Mouse (Mus musculus): ENCODE measurements around the gene Egfl6. TPM values are rescaled to one million over a fixed set of nuclear protein-coding genes. Genes with fewer than 3 reads are reported as not detected.
A peak's percentile ranks its signal among the peaks of the same experiment; 100 is the strongest.
"Not testable (repeated sequence)": the region's sequence is repeated elsewhere in the genome, so short reads cannot be mapped to it uniquely, and the experiment has no call there.

Egfl6 gene
- polyA plus RNA-seq, 1 experiment from 2014 or later, result 164 TPM

DNA sequence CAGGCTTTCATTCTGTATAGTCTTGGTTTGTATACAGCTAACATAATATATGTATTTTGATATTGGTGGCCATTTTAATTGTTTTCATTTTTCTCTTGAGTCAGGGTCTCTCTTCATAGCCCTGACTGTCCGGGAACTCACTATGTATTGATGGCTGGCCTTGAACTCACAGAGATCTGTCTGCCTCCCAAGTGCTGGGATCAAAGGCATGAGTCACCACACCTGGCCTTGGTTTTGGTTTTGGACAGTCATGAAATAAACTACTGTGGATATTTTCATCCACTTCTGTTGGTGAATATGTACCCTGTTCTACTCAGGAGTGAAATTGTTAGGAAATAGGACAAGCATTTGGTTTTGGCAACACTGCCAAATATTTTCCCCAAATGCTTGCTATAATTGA lies 68.9 kb downstream of the Egfl6 start:
- 96% methylated on average over 1 of the region's 1 CpGs for WGBS

DNA sequence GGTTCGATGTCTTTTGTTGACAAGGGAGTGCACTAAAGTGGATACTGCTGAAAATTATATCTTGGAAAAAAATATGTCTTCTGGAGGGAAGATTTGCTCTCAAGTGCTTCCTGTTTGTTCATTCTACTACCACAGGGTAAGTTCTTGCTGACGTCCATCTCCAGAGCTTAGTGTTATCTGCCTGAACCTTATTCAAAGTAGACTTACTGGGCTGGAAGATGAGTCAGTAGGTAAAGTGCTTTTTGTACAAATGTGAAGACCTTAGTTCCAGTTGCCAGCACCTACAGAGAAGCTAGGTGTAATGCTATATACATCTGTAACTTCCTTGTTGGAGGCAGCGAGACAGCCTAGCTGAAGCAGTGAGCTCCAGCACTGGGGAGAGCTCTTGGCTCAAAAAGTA lies 69.6 kb downstream of the Egfl6 start:
- H3K4me2 ChIP-seq (replicated peaks), result no peak overlapping the region

More for the DNA sequence above, 68.9 kb downstream of the Egfl6 start:
- Histone ChIP-seq H3K9me3 (replicated peaks) (no peaks in the 10 kb centered on the region), H3K4me3 (replicated peaks) (no peak overlapping the region), H3K36me3 (no peaks in the 10 kb centered on the region), H3K27me3 (0 out of 2 replicates have a peak, but pooled peaks cover 3% of the 10 kb centered on the region), H3K9ac (no peak overlapping the region), H3K4me1 (no peaks in the 10 kb centered on the region), H3K27ac (replicated peaks) (no peak overlapping the region), H3K4me2 (replicated peaks) (no peak overlapping the region)
- ATAC-seq (ENCODE audit: insufficient number of reproducible peaks, low FRiP score, low TSS enrichment, low read depth), result no peak

DNA sequence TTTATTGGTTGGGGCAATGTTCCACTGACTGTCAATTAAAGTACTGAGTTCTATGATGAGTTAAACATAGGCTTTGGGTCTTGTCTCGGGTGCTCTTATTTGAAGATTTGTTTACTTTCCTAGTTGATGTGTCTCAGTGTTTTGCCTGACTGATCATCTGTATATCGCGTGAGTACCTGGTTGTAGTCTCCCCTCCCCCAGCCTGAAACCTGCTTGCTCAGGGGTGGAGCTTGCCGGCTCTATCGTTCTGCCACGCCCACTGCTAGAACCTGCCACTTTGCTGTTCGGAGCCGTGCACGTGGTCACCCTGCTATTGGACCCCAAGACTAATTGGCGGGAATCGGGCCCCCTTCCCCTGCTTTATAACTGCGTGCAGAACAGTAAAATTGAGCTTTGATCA lies 71.5 kb downstream of the Egfl6 start:
- not testable (repeated sequence) for H3K27me3 ChIP-seq; H3K4me3 ChIP-seq (replicated peaks); H3K27ac ChIP-seq (replicated peaks); H3K36me3 ChIP-seq; H3K9ac ChIP-seq; ATAC-seq (ENCODE audit: insufficient number of reproducible peaks, low FRiP score, low TSS enrichment, low read depth); H3K4me1 ChIP-seq; H3K9me3 ChIP-seq (replicated peaks)
- H3K4me2 ChIP-seq (replicated peaks), result 0 out of 2 replicates have a peak overlapping the region, but pooled peaks have one; percentile 15
- 11% methylated on average over 12 of the region's 12 CpGs for WGBS

More for the DNA sequence above, 69.6 kb downstream of the Egfl6 start:
- H3K27me3 ChIP-seq, result 0 out of 2 replicates have a peak, but pooled peaks cover 3% of the 10 kb centered on the region
- H3K9me3 ChIP-seq (replicated peaks), result no peaks in the 10 kb centered on the region
- no peak for ATAC-seq (ENCODE audit: insufficient number of reproducible peaks, low FRiP score, low TSS enrichment, low read depth)
- H3K4me3 ChIP-seq (replicated peaks), result no peak overlapping the region
- H3K9ac ChIP-seq, result no peak overlapping the region
- H3K36me3 ChIP-seq, result no peaks in the 10 kb centered on the region
- no peak overlapping the region for H3K27ac ChIP-seq (replicated peaks)
- H3K4me1 ChIP-seq, result no peaks in the 10 kb centered on the region
- 78% methylated on average over 3 of the region's 3 CpGs for WGBS

DNA sequence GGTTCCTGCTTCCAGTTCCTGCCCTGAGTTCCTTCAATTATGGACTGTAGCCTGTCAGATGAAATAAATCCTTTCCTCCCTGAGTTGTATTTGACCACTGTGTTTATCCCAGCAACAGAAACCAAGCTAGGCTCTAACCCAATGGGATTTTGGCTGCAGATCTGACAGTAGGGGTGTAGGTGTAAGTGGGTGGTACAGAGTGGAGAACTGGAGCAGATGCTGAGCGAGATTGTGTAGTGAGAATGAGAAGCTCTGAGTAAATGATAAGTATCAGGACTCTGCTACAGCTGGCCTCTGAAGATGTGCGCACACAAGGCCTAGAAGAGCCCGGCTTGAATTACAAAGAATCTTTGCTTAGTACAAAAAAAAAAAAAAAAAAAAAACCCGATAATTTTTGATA lies 73.4 kb downstream of the Egfl6 start:
- no peak for ATAC-seq (ENCODE audit: insufficient number of reproducible peaks, low FRiP score, low TSS enrichment, low read depth)
- Histone ChIP-seq H3K9ac (no peak overlapping the region), H3K27me3 (no peaks in the 10 kb centered on the region), H3K27ac (replicated peaks) (no peak overlapping the region), H3K9me3 (replicated peaks) (no peaks in the 10 kb centered on the region), H3K4me3 (replicated peaks) (no peak overlapping the region), H3K4me2 (replicated peaks) (no peak overlapping the region), H3K36me3 (no peaks in the 10 kb centered on the region), H3K4me1 (no peaks in the 10 kb centered on the region)
- WGBS, result 86% methylated on average over 4 of the region's 4 CpGs

DNA sequence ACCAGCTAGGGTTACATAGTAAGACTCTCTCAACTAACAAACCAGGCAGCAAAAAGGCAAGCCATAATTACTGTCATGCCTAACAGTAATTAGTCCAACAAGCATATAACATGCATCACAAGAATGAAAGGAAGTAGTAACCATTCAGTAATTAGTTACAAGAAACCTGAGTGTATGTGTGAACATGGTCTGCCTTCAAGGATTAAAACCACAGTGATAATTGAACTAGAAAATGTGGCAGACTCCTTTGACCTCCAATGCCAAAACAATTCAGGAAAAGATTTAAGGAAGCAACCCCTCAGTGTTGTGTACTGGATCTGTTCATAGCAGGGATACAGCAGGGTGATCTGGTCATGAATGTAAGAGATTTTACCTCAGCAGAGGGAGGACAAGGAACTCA lies 74.4 kb downstream of the Egfl6 start:
- no peaks in the 10 kb centered on the region for H3K27me3 ChIP-seq
- H3K4me3 ChIP-seq (replicated peaks), result no peak overlapping the region
- H3K9me3 ChIP-seq (replicated peaks), result no peaks in the 10 kb centered on the region
- H3K27ac ChIP-seq (replicated peaks), result 0 out of 2 replicates have a peak overlapping the region, but pooled peaks have one; percentile 98
- ATAC-seq (ENCODE audit: insufficient number of reproducible peaks, low FRiP score, low TSS enrichment, low read depth), result no peak
- no peaks in the 10 kb centered on the region for H3K36me3 ChIP-seq
- H3K9ac ChIP-seq, result no peak overlapping the region
- no peaks in the 10 kb centered on the region for H3K4me1 ChIP-seq
- no peak overlapping the region for H3K4me2 ChIP-seq (replicated peaks)

DNA sequence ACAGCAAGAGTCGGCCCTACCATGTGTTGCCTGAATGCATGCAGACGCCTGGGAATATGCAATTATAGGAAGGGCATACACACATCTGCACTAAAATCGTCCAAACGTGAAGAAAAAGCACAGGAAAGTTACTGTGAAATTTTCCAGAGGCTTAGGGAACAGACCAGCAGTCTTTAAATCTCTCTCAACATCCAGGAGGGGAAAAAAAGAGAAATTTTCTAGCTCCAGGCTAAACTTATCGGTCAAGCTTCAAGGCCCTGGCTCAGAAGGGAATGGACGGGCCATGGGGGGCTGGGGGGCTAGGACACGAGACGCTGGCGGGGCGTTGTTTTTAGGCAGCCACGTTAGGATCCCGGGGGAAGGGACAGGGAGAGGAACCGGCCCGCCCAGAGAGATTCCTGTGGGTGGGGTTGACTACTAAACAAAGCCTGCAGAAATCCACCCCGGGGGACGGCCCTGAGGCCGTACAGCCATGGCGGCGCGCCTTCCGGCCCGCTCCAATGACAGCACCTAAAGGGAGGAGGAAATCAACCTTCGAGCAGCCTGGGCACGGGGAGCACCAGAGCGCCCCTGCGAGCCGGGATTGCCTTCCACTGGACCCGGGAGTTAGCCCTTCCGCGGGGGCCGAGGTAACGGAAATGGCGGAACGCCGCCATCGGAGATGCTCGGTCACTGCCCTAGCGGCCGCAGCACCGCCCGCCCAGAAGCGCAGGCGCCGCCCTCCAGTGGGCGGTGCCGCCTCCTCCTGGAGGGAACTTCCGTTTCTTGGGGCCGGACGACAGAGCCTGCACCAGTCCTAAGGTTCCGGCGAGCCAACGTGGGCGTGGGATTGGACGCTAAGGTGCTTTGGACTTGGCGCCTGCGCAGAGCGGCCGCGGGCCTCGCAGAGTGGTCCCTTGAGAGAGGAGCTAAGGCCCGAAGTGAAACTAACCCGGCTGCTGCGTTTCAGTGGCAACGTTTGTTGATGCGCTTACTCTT lies 75.5 kb downstream of the Egfl6 start:
- H3K4me2 ChIP-seq (replicated peaks), result peak overlapping the region; percentile 40
- H3K4me3 ChIP-seq (replicated peaks), result peak overlapping the region; percentile 53
- H3K36me3 ChIP-seq, result no peaks in the 10 kb centered on the region
- ATAC-seq (ENCODE audit: insufficient number of reproducible peaks, low FRiP score, low TSS enrichment, low read depth), result peak; percentile 97
- 13% methylated on average over 65 of the region's 65 CpGs for WGBS
- H3K4me1 ChIP-seq, result no peaks in the 10 kb centered on the region
- no peaks in the 10 kb centered on the region for H3K9me3 ChIP-seq (replicated peaks)
- no peaks in the 10 kb centered on the region for H3K27me3 ChIP-seq
- H3K27ac ChIP-seq (replicated peaks), result peak overlapping the region; percentile 98
- H3K9ac ChIP-seq, result peak overlapping the region; percentile 62

DNA sequence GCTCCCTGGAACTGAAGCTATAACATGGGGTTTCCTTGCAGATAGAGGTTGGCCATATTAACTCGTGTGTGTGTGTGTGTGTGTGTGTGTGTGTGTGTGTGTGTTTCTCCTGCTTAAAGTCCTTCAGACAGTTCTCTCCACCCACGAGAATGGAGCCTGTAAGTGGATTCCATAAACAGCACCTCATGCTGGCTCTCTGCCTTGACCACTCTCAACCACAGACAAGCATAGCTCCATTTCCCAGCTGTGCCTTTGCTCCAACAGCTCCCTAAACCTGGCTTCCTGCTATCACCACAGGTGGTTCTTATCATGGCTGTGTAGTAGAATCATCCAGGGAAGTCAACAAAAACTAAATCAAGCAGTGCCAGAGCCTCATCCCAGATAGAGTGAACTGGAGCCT lies 81.1 kb downstream of the Egfl6 start:
- H3K4me2 ChIP-seq (replicated peaks), result no peak overlapping the region
- H3K4me3 ChIP-seq (replicated peaks), result no peak overlapping the region
- H3K9ac ChIP-seq, result no peak overlapping the region
- no peak for ATAC-seq (ENCODE audit: insufficient number of reproducible peaks, low FRiP score, low TSS enrichment, low read depth)
- H3K27ac ChIP-seq (replicated peaks), result no peak overlapping the region
- no peaks in the 10 kb centered on the region for H3K36me3 ChIP-seq
- no peaks in the 10 kb centered on the region for H3K9me3 ChIP-seq (replicated peaks)
- no peaks in the 10 kb centered on the region for H3K4me1 ChIP-seq
- H3K27me3 ChIP-seq, result no peaks in the 10 kb centered on the region
- 64% methylated on average over 2 of the region's 2 CpGs for WGBS

DNA sequence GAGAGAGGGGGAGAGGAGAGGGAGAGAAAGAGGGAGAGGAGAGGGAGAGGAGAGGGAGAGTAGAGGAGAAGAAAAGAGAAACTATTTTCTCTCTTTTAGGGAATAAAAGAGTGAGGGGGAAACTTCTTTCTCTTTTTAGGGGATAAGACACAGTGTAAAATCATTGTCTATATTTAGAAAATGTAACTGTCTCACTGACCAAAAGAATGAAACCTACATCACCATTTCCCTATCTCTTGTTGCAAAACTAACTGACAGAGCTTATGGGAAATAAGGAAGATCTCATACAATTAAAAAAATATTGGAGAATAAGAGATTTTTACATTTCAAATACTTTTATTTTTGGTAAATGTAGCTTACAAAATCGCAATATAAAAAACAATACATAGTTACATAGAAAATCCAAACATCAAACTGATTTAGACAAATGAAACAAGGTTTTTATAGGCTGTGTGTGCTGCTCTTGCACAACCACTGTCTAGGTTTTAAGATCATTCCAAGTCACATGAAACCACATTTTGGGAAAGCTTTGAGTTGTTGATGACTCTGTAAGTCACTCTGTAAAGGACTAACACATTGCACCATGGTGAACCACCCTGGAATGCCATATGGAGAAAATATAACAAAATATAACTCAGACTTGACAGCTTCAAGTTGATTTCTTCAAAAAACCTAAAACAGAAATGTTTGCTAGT lies 85.9 kb downstream of the Egfl6 start:
- 73% methylated on average over 1 of the region's 1 CpGs for WGBS
- H3K9me3 ChIP-seq (replicated peaks), result no peaks in the 10 kb centered on the region
- H3K27ac ChIP-seq (replicated peaks), result no peak overlapping the region
- no peaks in the 10 kb centered on the region for H3K4me1 ChIP-seq
- no peak for ATAC-seq (ENCODE audit: insufficient number of reproducible peaks, low FRiP score, low TSS enrichment, low read depth)
- no peaks in the 10 kb centered on the region for H3K27me3 ChIP-seq
- no peak overlapping the region for H3K9ac ChIP-seq
- no peaks in the 10 kb centered on the region for H3K36me3 ChIP-seq
- H3K4me3 ChIP-seq (replicated peaks), result no peak overlapping the region
- H3K4me2 ChIP-seq (replicated peaks), result no peak overlapping the region

DNA sequence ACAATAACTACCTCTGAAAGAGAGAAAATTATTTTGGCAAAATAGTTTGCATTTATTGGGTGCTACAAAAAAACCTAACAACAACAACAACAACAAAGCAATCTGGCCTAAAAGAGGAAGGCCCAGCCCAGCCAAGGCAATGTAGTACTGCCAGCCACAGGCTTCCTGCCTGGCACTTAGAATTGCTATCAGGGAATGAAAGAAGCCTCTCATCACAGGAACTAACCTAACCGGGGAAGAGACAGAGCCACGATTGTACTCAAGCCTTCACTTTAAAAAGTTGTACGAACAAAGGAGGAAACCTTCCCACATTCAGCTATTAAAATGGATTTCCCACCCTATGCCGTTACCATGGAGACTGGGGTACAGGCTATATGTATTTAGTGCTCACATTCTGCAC lies 87.7 kb downstream of the Egfl6 start:
- ATAC-seq (ENCODE audit: insufficient number of reproducible peaks, low FRiP score, low TSS enrichment, low read depth), result no peak
- no peak overlapping the region for H3K27ac ChIP-seq (replicated peaks)
- H3K36me3 ChIP-seq, result no peaks in the 10 kb centered on the region
- WGBS, result 61% methylated on average over 4 of the region's 4 CpGs
- H3K4me1 ChIP-seq, result no peaks in the 10 kb centered on the region
- no peak overlapping the region for H3K4me3 ChIP-seq (replicated peaks)
- no peaks in the 10 kb centered on the region for H3K27me3 ChIP-seq
- no peaks in the 10 kb centered on the region for H3K9me3 ChIP-seq (replicated peaks)
- H3K9ac ChIP-seq, result no peak overlapping the region
- H3K4me2 ChIP-seq (replicated peaks), result no peak overlapping the region

DNA sequence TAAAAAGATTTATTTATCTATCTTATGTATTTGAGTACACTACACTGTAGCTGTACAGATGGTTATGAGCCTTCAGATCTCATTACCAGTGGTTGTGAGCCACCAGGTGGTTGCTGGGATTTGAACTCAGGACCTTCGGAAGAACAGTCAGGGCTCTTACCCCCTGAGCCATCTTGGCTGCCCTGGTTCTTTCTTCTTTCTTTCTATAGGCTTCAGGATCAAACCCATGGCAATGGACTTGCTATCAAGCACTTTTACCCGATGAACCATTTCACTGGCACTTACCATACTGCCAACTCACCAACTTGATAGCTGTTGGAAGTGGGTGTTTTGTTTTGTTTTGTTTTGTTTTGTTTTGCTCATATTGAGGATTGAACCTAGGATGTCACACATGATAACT lies 90.5 kb downstream of the Egfl6 start:
- no peak for ATAC-seq (ENCODE audit: insufficient number of reproducible peaks, low FRiP score, low TSS enrichment, low read depth)
- no peak overlapping the region for H3K4me2 ChIP-seq (replicated peaks)
- no peak overlapping the region for H3K27ac ChIP-seq (replicated peaks)
- no peaks in the 10 kb centered on the region for H3K27me3 ChIP-seq
- H3K9me3 ChIP-seq (replicated peaks), result no peaks in the 10 kb centered on the region
- 89% methylated on average over 2 of the region's 2 CpGs for WGBS
- no peaks in the 10 kb centered on the region for H3K4me1 ChIP-seq
- no peaks in the 10 kb centered on the region for H3K36me3 ChIP-seq
- H3K9ac ChIP-seq, result no peak overlapping the region
- no peak overlapping the region for H3K4me3 ChIP-seq (replicated peaks)

DNA sequence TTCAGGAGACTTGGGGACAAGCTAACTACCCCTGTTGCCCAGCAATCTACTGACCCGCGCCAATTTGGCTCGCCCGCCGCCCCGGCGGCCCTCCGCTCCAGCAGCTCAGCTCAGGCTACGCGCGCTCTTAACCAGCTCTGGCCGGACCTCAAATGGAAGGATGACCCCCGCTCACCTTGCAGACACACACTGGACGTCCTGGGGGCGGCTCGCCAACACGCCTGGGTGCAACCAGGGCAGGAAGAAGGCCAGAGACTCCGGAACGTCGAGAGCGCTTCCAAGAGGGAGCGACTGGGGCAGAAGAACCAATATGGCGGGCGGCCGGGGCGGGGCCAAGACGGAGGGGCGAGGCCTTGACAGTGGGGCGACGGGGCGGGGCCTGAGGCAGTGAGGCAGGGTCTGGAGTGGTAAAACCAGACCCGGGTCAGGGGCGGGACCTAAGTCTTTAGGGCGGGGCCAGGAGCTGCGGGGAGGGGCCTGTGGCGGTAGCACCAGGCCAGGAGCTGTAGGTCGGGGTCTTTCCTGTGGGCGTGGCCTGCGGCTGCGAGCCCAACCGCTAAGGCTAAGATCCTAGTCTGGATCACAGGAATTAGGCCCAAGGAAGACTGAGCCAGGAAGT lies 106.0 kb downstream of the Egfl6 start, which contains the start of gene Rab9:
Gene Rab9 (minus strand): TSS at position 503 of the 619 bp plus-strand sequence.
- Histone ChIP-seq H3K27me3 (no peaks in the 10 kb centered on the region), H3K36me3 (no peaks in the 10 kb centered on the region), H3K27ac (replicated peaks) (peak within 1 kb of the TSS; percentile 87), H3K4me2 (replicated peaks) (peak within 1 kb of the TSS; percentile 47), H3K4me3 (replicated peaks) (peak within 1 kb of the TSS; percentile 57), H3K4me1 (no peaks in the 10 kb centered on the region), H3K9ac (peak within 1 kb of the TSS; percentile 35), H3K9me3 (replicated peaks) (no peaks in the 10 kb centered on the region)
- 17% methylated on average over 39 of the region's 41 CpGs for WGBS
- ATAC-seq (ENCODE audit: insufficient number of reproducible peaks, low FRiP score, low TSS enrichment, low read depth), result peak; percentile 97
